Mouse (Mus musculus): Measurements from ENCODE around the gene Rfx2. TPM values are rescaled to one million over a fixed set of nuclear protein-coding genes. Genes with fewer than 3 reads are reported as not detected.

The Rfx2 gene
- polyA plus RNA-seq (2012; ENCODE audit: insufficient read depth, low replicate concordance), result 0.51 and 1.4 TPM in 2 replicates

DNA sequence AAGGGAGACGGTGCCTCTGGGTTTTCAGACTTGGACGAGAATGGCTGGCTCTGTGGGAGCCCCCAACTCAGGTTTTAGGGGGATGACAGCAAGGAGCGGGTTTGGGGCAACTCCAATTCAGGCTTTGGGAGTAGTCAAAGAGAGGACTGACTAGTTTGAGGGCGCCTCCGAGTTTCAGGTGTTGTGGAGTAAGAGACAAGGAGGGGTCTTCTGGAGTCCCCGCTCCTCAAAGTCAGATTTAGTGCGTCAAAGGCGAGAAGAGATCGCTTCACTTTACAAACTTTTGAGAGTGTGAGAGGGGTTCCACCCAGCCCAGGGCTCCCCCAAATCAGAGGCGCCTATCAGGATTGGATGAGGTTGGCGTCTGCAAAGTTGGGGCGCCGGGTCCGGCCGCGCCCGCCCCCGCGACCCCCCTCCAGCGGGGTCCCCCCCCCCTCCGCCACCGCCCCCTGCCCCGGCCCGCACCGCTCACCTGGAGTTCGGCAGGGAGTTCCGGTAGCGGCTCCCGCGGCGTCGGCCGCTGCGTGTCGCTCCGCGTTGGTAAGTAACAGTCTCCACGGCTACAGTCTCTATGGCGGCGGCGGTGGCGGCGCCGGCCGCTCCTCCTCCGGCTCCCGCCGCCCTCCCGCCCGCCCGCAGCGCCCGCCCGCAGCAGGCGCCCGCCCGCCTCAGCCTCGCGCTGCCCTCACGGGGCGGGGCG lies at the start of gene Rfx2:
Gene Rfx2 (minus strand): TSS at position 603 of the 700 bp plus-strand sequence.
- Histone ChIP-seq H3K9me3 (no peaks in the 10 kb centered on the region), H3K36me3 (replicated peaks; ENCODE audit: low read length) (no peaks in the 10 kb centered on the region), H3K4me1 (peaks cover 42% of the 10 kb centered on the region), H3K4me3 (replicated peaks) (peak within 1 kb of the TSS; percentile 91), H3K27me3 (replicated peaks) (peaks cover 38% of the 10 kb centered on the region)
- TF ChIP-seq FLI1 (IDR thresholded peaks at IDR 0.05; ENCODE audit: low read length) (no peak), GATA1 (IDR thresholded peaks at IDR 0.05; ENCODE audit: borderline replicate concordance, low read length) (no peak)

- peaks cover 35% of the 10 kb centered on the region for H3K4me1 ChIP-seq
- no peak for TF ChIP-seq FLI1 (IDR thresholded peaks at IDR 0.05; ENCODE audit: low read length)
- TF ChIP-seq GATA1 (IDR thresholded peaks at IDR 0.05; ENCODE audit: borderline replicate concordance, low read length), result no peak
- H3K27me3 ChIP-seq (replicated peaks), result peaks cover 30% of the 10 kb centered on the region
- no peaks in the 10 kb centered on the region for H3K36me3 ChIP-seq (replicated peaks; ENCODE audit: low read length)
- no peaks in the 10 kb centered on the region for H3K9me3 ChIP-seq
- H3K4me3 ChIP-seq (replicated peaks), result no peak overlapping the region
These were observed 46.6 kb upstream of the Rfx2 start for GRCm38 (mm10) chr17:56877426-56877825.

DNA sequence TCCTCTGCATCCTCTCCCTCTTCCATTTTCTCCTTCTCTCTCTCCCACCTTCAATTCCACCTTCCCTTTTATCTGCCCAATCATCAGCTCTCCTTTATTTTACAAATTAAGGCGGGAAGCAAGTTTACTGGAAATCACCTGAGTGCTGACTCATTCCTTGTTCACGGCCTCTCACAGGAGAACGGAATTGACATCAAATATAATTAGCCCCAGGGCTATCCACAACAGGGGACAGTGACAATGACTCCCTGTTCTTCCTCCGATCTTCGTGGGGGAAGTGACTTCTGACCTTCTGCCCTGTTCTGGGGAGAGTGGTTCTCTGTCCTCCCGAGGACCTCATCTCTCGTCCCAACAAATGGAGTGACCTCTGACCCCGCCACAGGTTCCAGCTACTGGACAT lies 46.2 kb upstream of the Rfx2 start:
- TF ChIP-seq GATA1 (IDR thresholded peaks at IDR 0.05; ENCODE audit: borderline replicate concordance, low read length) (no peak), FLI1 (IDR thresholded peaks at IDR 0.05; ENCODE audit: low read length) (no peak)
- Histone ChIP-seq H3K27me3 (replicated peaks) (peaks cover 32% of the 10 kb centered on the region), H3K36me3 (replicated peaks; ENCODE audit: low read length) (no peaks in the 10 kb centered on the region), H3K4me3 (replicated peaks) (no peak overlapping the region), H3K4me1 (peaks cover 39% of the 10 kb centered on the region), H3K9me3 (no peaks in the 10 kb centered on the region)

DNA sequence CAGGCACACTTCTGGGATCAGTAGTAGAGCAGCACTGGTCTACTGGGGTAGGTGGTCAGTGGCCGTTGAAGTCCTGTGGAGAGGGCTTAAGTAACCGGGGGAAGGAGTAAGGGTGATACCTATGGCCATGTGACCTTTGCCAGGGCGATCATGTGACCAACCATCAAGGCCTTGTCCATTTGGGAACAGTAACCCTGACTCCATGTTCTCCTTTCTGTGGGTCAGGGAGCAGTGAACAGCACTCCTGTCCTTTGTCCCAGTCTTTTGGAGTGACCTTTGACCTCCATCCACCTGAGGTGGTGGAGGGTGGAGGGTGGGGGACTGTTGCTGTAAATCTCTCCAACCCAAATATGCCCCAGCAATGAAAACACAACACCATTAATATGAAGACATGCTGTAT lies 45.7 kb upstream of the Rfx2 start:
- Histone ChIP-seq H3K36me3 (replicated peaks; ENCODE audit: low read length) (no peaks in the 10 kb centered on the region), H3K4me1 (peaks cover 42% of the 10 kb centered on the region), H3K9me3 (no peaks in the 10 kb centered on the region), H3K27me3 (replicated peaks) (peaks cover 34% of the 10 kb centered on the region), H3K4me3 (replicated peaks) (no peak overlapping the region)
- TF ChIP-seq FLI1 (IDR thresholded peaks at IDR 0.05; ENCODE audit: low read length) (no peak), GATA1 (IDR thresholded peaks at IDR 0.05; ENCODE audit: borderline replicate concordance, low read length) (no peak)

GRCm38 (mm10) chr17:56874936-56875651 lies 44.3 kb upstream of the Rfx2 start, which contains the start of gene 1700061G19Rik:
TSS of gene 1700061G19Rik (plus strand) at chr17:56875477.
- Histone ChIP-seq H3K4me1 (peaks cover 45% of the 10 kb centered on the region), H3K27me3 (replicated peaks) (peaks cover 29% of the 10 kb centered on the region), H3K4me3 (replicated peaks) (peak within 1 kb of the TSS; percentile 5), H3K9me3 (peaks cover 5% of the 10 kb centered on the region; the same call in 1 of the 2 replicates), H3K36me3 (replicated peaks; ENCODE audit: low read length) (no peaks in the 10 kb centered on the region)
- TF ChIP-seq FLI1 (IDR thresholded peaks at IDR 0.05; ENCODE audit: low read length), result no peak
- no peak for TF ChIP-seq GATA1 (IDR thresholded peaks at IDR 0.05; ENCODE audit: borderline replicate concordance, low read length)

- Histone ChIP-seq H3K27me3 (replicated peaks) (peaks cover 27% of the 10 kb centered on the region), H3K9me3 (peaks cover 5% of the 10 kb centered on the region; the same call in 1 of the 2 replicates), H3K4me1 (peaks cover 45% of the 10 kb centered on the region), H3K36me3 (replicated peaks; ENCODE audit: low read length) (no peaks in the 10 kb centered on the region), H3K4me3 (replicated peaks) (peak within 1 kb of the TSS; percentile 5)
- TF ChIP-seq FLI1 (IDR thresholded peaks at IDR 0.05; ENCODE audit: low read length) (no peak), GATA1 (IDR thresholded peaks at IDR 0.05; ENCODE audit: borderline replicate concordance, low read length) (no peak)
These were observed 43.4 kb upstream of the Rfx2 start, which contains the start of gene Acsbg2 for GRCm38 (mm10) chr17:56874237-56874636. TSS of gene Acsbg2 (minus strand) at chr17:56874447.

DNA sequence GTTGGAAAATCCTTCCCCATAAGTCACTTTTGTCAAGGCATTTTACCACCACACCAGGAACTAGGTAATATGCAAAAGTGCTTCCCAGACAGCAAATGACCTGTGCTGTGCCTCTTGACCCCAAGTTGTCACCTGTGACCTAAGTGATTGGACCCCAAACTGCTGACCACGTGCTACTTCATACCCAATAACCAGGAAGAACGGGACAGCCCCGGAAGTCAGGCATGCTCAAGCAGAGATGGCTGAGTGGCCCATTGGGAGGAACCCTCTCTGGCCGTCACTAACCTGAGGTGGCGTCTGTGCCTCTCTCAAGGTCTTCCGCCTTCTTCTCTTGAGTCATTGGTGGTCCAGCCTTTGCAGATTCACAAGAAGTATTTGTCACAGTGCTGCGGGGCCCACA lies 41.7 kb upstream of the Rfx2 start:
- peaks cover 15% of the 10 kb centered on the region for H3K9me3 ChIP-seq
- no peaks in the 10 kb centered on the region for H3K36me3 ChIP-seq (replicated peaks; ENCODE audit: low read length)
- TF ChIP-seq GATA1 (IDR thresholded peaks at IDR 0.05; ENCODE audit: borderline replicate concordance, low read length) (no peak), FLI1 (IDR thresholded peaks at IDR 0.05; ENCODE audit: low read length) (no peak)
- peaks cover 42% of the 10 kb centered on the region for H3K4me1 ChIP-seq
- peaks cover 27% of the 10 kb centered on the region for H3K27me3 ChIP-seq (replicated peaks)
- H3K4me3 ChIP-seq (replicated peaks), result no peak overlapping the region

- Histone ChIP-seq H3K27me3 (replicated peaks) (peaks cover 26% of the 10 kb centered on the region), H3K36me3 (replicated peaks; ENCODE audit: low read length) (no peaks in the 10 kb centered on the region), H3K9me3 (peaks cover 22% of the 10 kb centered on the region), H3K4me1 (peaks cover 42% of the 10 kb centered on the region), H3K4me3 (replicated peaks) (no peak overlapping the region)
- TF ChIP-seq FLI1 (IDR thresholded peaks at IDR 0.05; ENCODE audit: low read length), result no peak
- TF ChIP-seq GATA1 (IDR thresholded peaks at IDR 0.05; ENCODE audit: borderline replicate concordance, low read length), result no peak
These were observed 41.0 kb upstream of the Rfx2 start for GRCm38 (mm10) chr17:56871767-56872166.

- TF ChIP-seq GATA1 (IDR thresholded peaks at IDR 0.05; ENCODE audit: borderline replicate concordance, low read length) (no peak), FLI1 (IDR thresholded peaks at IDR 0.05; ENCODE audit: low read length) (no peak)
- no peak overlapping the region for H3K4me3 ChIP-seq (replicated peaks)
- H3K9me3 ChIP-seq, result peaks cover 36% of the 10 kb centered on the region
- peaks cover 34% of the 10 kb centered on the region for H3K4me1 ChIP-seq
- no peaks in the 10 kb centered on the region for H3K36me3 ChIP-seq (replicated peaks; ENCODE audit: low read length)
- peaks cover 26% of the 10 kb centered on the region for H3K27me3 ChIP-seq (replicated peaks)
These were observed 39.6 kb upstream of the Rfx2 start for GRCm38 (mm10) chr17:56870287-56870953.
